Mouse (Mus musculus) neural tube, embryonic 15.5 days (tissue): ENCODE measurements around the gene Slc25a45. TPM values are rescaled to one million over a fixed set of nuclear protein-coding genes. Genes with fewer than 3 reads are reported as not detected.
A peak's percentile ranks its signal among the peaks of the same experiment; 100 is the strongest.
"Not testable (repeated sequence)": the region's sequence is repeated elsewhere in the genome, so short reads cannot be mapped to it uniquely, and the experiment has no call there.

Experiments used
- ATAC-seq: fragments of 200-750 bp; cut with Nextera tagmentation; 2 replicates; pipeline ENCODE4 v1.8.0; 2017; ENCODE audit warnings: mild to moderate bottlenecking, moderate TSS enrichment, moderate library complexity; ENCODE audit not compliant: low FRiP score
- H3K27ac ChIP-seq: fragments of 300-500 bp; sonication (generic); replicated peaks from 2 replicates; pipeline ENCODE4 v1.5.1; 2015; ENCODE audit warnings: mild to moderate bottlenecking, inconsistent platforms
- H3K27me3 ChIP-seq: fragments of 300-500 bp; sonication (generic); replicated peaks from 2 replicates; pipeline ENCODE4 v1.6.1; 2015; ENCODE audit warnings: inconsistent platforms
- H3K36me3 ChIP-seq: fragments of 300-500 bp; sonication (generic); 2 replicates; pipeline ENCODE4 v1.6.1; 2015; ENCODE audit warnings: inconsistent platforms
- H3K4me1 ChIP-seq: fragments of 300-500 bp; sonication (generic); 2 replicates; pipeline ENCODE4 v1.6.1; 2015; ENCODE audit warnings: inconsistent platforms
- H3K4me2 ChIP-seq: fragments of 300-500 bp; sonication (generic); 2 replicates; pipeline ENCODE4 v1.6.1; 2015; ENCODE audit warnings: inconsistent platforms, mild to moderate bottlenecking, moderate library complexity
- H3K4me3 ChIP-seq: fragments of 300-500 bp; sonication (generic); replicated peaks from 2 replicates; pipeline ENCODE4 v1.5.1; 2015; ENCODE audit warnings: mild to moderate bottlenecking, inconsistent platforms
- H3K9ac ChIP-seq: fragments of 300-500 bp; sonication (generic); replicated peaks from 2 replicates; pipeline ENCODE4 v1.6.1; 2015; ENCODE audit warnings: mild to moderate bottlenecking, inconsistent platforms
- H3K9me3 ChIP-seq: fragments of 300-500 bp; sonication (generic); replicated peaks from 2 replicates; pipeline ENCODE4 v1.6.1; 2016; ENCODE audit warnings: inconsistent platforms
- WGBS: fragments of 180-500 bp; shearing (Covaris S2); methylation state at CpG from one replicate; pipeline ENCODE4 v1.1.7; 2015; ENCODE audit warnings: mixed read lengths; 5-methylcytosine and 5-hydroxymethylcytosine counted together
- polyA plus RNA-seq: library from polyadenylated mRNA; unstranded; fragments of >200 nt; fragmentation: Nextera tagmentation; extraction: Ambion mirVana; gene quantifications from 2 replicates; pipeline ENCODE4 v1.2.1, GENCODE M21; 2015

Slc25a45 gene
- polyA plus RNA-seq, 1 experiment from 2014 or later, result 2.0 TPM

DNA sequence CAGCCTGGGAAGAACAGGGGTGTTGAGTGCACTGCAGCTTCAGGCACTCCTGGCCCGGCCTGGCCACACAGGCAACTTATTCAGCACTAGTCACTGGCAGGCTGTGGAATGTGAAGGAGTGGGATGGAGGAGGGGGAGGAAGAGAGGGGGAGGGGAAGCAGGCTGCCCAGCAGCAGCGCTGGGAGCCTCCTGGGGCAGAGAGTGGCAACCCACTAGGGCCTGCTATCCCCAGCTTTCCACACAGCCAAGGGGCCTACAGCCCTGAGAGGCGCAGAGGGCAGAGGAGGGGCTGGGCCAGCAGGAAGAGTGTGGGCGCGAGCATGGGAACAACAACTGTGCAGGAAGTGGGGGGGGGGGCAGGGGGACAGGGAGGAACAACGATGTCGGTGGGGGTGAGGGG is 6.3 kb upstream of the Slc25a45 start:
- 0 out of 2 replicates have a peak overlapping the region, but pooled peaks have one; percentile 17 for H3K4me2 ChIP-seq
- H3K4me1 ChIP-seq, result peaks cover 38% of the 10 kb centered on the region
- ATAC-seq, result no peak
- peak overlapping the region; percentile 46; the same call in 1 of the 2 replicates for H3K27ac ChIP-seq
- peaks cover 11% of the 10 kb centered on the region for H3K36me3 ChIP-seq
- H3K9ac ChIP-seq, result 0 out of 2 replicates have a peak overlapping the region, but pooled peaks have one; percentile 10
- no peak overlapping the region for H3K4me3 ChIP-seq
- no peaks in the 10 kb centered on the region for H3K9me3 ChIP-seq
- no peaks in the 10 kb centered on the region for H3K27me3 ChIP-seq
- 2% methylated on average over 7 of the region's 7 CpGs for WGBS

DNA sequence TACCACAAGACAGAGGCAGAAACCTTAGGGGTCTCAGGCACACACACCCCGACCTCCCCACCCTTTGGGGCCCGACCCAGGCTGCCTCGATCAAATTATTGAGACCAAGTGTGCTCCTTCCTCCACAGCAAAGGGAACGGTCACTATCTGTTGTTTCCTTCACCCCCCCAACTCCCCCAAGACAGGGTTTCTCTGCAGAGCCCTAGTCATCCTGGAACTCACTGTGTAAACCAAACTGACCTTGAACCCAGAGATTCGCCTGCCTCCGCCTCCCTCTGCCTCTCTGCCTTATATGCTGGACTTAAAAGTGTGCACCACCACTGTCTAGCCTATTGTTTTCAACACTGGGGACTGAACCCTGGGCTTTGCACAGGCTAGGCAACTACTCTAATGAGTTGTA is 5.9 kb upstream of the Slc25a45 start:
- 72% methylated on average over 6 of the region's 6 CpGs for WGBS
- H3K4me1 ChIP-seq, result peaks cover 38% of the 10 kb centered on the region
- peaks cover 11% of the 10 kb centered on the region for H3K36me3 ChIP-seq
- H3K4me2 ChIP-seq, result 0 out of 2 replicates have a peak overlapping the region, but pooled peaks have one; percentile 17
- no peaks in the 10 kb centered on the region for H3K27me3 ChIP-seq
- no peak for ATAC-seq
- no peaks in the 10 kb centered on the region for H3K9me3 ChIP-seq
- H3K4me3 ChIP-seq, result no peak overlapping the region
- H3K27ac ChIP-seq, result peak overlapping the region; percentile 46; the same call in 1 of the 2 replicates
- no peak overlapping the region for H3K9ac ChIP-seq

DNA sequence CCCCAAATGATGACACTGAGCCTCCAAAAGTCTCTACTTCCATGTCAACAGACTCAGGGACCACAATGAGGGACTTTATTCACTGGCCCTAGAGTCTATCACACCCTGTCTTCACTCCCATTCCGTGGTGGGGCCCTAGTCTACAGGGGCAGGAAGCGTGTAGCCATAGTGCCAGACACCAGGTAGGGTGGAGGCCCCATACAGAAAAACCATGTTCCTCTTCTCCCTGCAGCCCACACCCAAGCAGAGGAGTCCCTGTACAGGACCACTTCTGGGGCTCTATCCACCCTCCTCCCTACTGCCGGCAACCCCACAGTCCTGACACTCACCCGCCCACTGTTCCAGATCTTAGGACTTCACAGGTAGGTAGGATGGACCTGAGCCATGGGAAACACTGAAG is 5.1 kb upstream of the Slc25a45 start:
- ATAC-seq, result no peak
- no peak overlapping the region for H3K27ac ChIP-seq
- no peak overlapping the region for H3K4me3 ChIP-seq
- no peak overlapping the region for H3K4me2 ChIP-seq
- 94% methylated on average over 4 of the region's 4 CpGs for WGBS
- peaks cover 38% of the 10 kb centered on the region for H3K4me1 ChIP-seq
- no peaks in the 10 kb centered on the region for H3K9me3 ChIP-seq
- H3K27me3 ChIP-seq, result no peaks in the 10 kb centered on the region
- H3K9ac ChIP-seq, result no peak overlapping the region
- H3K36me3 ChIP-seq, result peaks cover 10% of the 10 kb centered on the region

- Histone ChIP-seq H3K4me2 (no peak overlapping the region), H3K4me3 (no peak overlapping the region), H3K9ac (no peak overlapping the region), H3K4me1 (peaks cover 38% of the 10 kb centered on the region), H3K9me3 (no peaks in the 10 kb centered on the region), H3K27me3 (no peaks in the 10 kb centered on the region), H3K27ac (no peak overlapping the region), H3K36me3 (peaks cover 6% of the 10 kb centered on the region; the same call in 1 of the 2 replicates)
- WGBS, result 88% methylated on average over 19 of the region's 19 CpGs
- no peak for ATAC-seq
These were observed 4.6 kb upstream of the Slc25a45 start for GRCm38 (mm10) chr19:5872931-5873556.

- WGBS, result 9% methylated on average over 13 of the region's 13 CpGs
- no peaks in the 10 kb centered on the region for H3K27me3 ChIP-seq
- H3K9me3 ChIP-seq, result no peaks in the 10 kb centered on the region
- H3K4me3 ChIP-seq, result peak overlapping the region; percentile 88
- peaks cover 38% of the 10 kb centered on the region for H3K4me1 ChIP-seq
- peak overlapping the region; percentile 77 for H3K9ac ChIP-seq
- H3K27ac ChIP-seq, result peak overlapping the region; percentile 77; the same call in 1 of the 2 replicates
- no peak for ATAC-seq
- no peaks in the 10 kb centered on the region for H3K36me3 ChIP-seq
- peak overlapping the region; percentile 90 for H3K4me2 ChIP-seq
These were observed 3.1 kb upstream of the Slc25a45 start for GRCm38 (mm10) chr19:5874391-5874968.

DNA sequence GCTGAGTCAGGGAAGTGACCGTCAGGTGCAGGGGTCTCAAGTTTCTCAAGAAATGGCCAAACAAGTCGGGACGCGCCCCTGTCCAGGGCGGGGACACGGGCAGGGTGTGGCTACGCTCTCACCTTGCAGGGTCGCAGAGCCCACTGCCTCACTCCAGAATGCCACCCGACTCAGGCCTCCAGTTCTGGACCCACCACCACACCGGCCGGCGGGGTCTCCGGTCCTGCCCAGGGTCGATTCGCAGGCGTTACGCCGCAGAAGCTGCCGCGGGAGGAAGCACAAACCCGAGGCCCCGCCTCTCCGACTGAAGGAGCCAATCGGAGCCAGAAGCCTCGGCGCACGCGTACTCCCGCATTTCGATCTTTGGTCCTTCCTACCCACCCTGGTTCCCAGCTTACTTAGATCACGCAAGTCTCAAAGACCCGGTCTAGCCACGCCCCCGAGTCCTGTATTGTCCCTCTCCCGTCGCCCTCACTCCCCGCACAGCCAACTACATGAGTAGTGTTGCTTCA is 2.6 kb upstream of the Slc25a45 start, which contains the start of gene Frmd8:
Gene Frmd8 (minus strand): TSS at position 306 of the 512 bp plus-strand sequence.
- peak within 1 kb of the TSS; percentile 88 for H3K4me3 ChIP-seq
- WGBS, result under 1% methylated on average over 37 of the region's 37 CpGs
- peak; percentile 93 for ATAC-seq

GRCm38 (mm10) chr19:5878362-5878722 is 734 bp downstream of the Slc25a45 start:
- 78% methylated on average over 7 of the region's 7 CpGs for WGBS
- Histone ChIP-seq H3K4me1 (peaks cover 20% of the 10 kb centered on the region), H3K27me3 (no peaks in the 10 kb centered on the region), H3K4me3 (0 out of 2 replicates have a peak overlapping the region, but pooled peaks have one; percentile 13), H3K36me3 (no peaks in the 10 kb centered on the region), H3K9me3 (no peaks in the 10 kb centered on the region), H3K4me2 (no peak overlapping the region), H3K9ac (peak overlapping the region; percentile 21; the same call in 1 of the 2 replicates), H3K27ac (0 out of 2 replicates have a peak overlapping the region, but pooled peaks have one; percentile 33)
- no peak for ATAC-seq

More for the DNA sequence above, 2.6 kb upstream of the Slc25a45 start, which contains the start of gene Frmd8:
- H3K27me3 ChIP-seq, result no peaks in the 10 kb centered on the region
- peak within 1 kb of the TSS; percentile 77 for H3K27ac ChIP-seq
- peak within 1 kb of the TSS; percentile 77 for H3K9ac ChIP-seq
- no peaks in the 10 kb centered on the region for H3K9me3 ChIP-seq
- peak within 1 kb of the TSS; percentile 90 for H3K4me2 ChIP-seq
- no peaks in the 10 kb centered on the region for H3K36me3 ChIP-seq
- peaks cover 38% of the 10 kb centered on the region for H3K4me1 ChIP-seq

DNA sequence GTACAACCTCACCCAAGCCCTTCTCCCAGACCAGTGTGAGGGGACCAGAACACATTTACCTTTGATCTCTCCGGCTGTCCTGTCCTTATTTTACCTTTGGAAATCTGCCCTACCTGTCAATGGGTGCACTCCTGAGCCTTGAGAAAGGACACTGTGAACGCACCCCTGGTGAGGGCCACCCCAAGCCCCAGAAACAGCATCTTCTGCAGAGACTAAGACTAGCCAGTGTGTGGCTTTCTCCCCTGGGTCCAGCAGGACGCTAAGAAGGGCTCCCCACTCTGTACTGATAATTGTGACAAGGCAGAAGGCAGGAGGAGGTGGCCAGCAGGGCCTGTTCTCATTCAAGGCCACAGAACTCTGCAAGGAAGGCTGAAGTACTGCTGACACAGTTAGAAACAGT is 1.3 kb downstream of the Slc25a45 start:
- Histone ChIP-seq H3K36me3 (no peaks in the 10 kb centered on the region), H3K9me3 (no peaks in the 10 kb centered on the region), H3K9ac (no peak overlapping the region; the same call in 1 of the 2 replicates), H3K27ac (no peak overlapping the region), H3K4me3 (no peak overlapping the region), H3K4me1 (peaks cover 14% of the 10 kb centered on the region), H3K4me2 (no peak overlapping the region), H3K27me3 (no peaks in the 10 kb centered on the region)
- 84% methylated on average over 3 of the region's 3 CpGs for WGBS
- ATAC-seq, result no peak

GRCm38 (mm10) chr19:5879735-5880134 is 2.1 kb downstream of the Slc25a45 start:
- no peak for ATAC-seq
- H3K9me3 ChIP-seq, result no peaks in the 10 kb centered on the region
- no peak overlapping the region for H3K4me2 ChIP-seq
- H3K4me1 ChIP-seq, result peaks cover 6% of the 10 kb centered on the region
- 91% methylated on average over 7 of the region's 7 CpGs for WGBS
- H3K9ac ChIP-seq, result 0 out of 2 replicates have a peak overlapping the region, but pooled peaks have one; percentile 18
- H3K4me3 ChIP-seq, result no peak overlapping the region
- no peaks in the 10 kb centered on the region for H3K27me3 ChIP-seq
- H3K27ac ChIP-seq, result no peak overlapping the region
- H3K36me3 ChIP-seq, result no peaks in the 10 kb centered on the region

DNA sequence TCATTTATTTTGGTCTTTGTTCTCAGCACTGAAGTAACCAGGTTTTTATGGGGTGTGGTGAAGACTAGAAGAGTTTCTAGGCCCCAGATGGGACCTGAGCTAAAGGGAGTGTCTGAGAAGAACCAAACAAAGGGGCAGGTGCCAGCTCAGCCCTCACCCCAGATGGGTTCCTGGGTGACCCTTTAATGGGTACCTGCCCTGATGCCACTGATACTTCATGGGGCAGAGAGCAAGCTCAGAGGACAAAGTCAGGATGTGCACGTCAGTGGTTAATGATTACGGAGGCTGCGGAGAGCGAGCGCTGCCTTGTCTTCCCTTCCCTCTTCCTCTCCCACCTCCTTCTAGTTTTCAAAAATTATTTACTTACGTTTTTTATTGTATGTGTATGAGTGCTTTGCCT is 3.5 kb downstream of the Slc25a45 start:
- no peaks in the 10 kb centered on the region for H3K27me3 ChIP-seq
- H3K36me3 ChIP-seq, result no peaks in the 10 kb centered on the region
- no peaks in the 10 kb centered on the region; the same call in 1 of the 2 replicates for H3K4me1 ChIP-seq
- 91% methylated on average over 6 of the region's 6 CpGs for WGBS
- H3K4me3 ChIP-seq, result no peak overlapping the region
- H3K4me2 ChIP-seq, result no peak overlapping the region
- no peak overlapping the region for H3K9ac ChIP-seq
- ATAC-seq, result no peak
- H3K9me3 ChIP-seq, result no peaks in the 10 kb centered on the region
- no peak overlapping the region for H3K27ac ChIP-seq

- not testable (repeated sequence) for H3K4me1 ChIP-seq, H3K9ac ChIP-seq, H3K27ac ChIP-seq, ATAC-seq, H3K9me3 ChIP-seq, H3K36me3 ChIP-seq, H3K4me2 ChIP-seq, H3K4me3 ChIP-seq, H3K27me3 ChIP-seq
- WGBS, result 87% methylated on average over 5 of the region's 5 CpGs
These were observed 4.5 kb downstream of the Slc25a45 start for GRCm38 (mm10) chr19:5882079-5882478.

- no peak overlapping the region for H3K4me3 ChIP-seq
- H3K27me3 ChIP-seq, result no peaks in the 10 kb centered on the region
- ATAC-seq, result no peak
- no peaks in the 10 kb centered on the region for H3K9me3 ChIP-seq
- H3K27ac ChIP-seq, result no peak overlapping the region
- no peaks in the 10 kb centered on the region for H3K4me1 ChIP-seq
- 55% methylated on average over 1 of the region's 1 CpGs for WGBS
- no peak overlapping the region for H3K4me2 ChIP-seq
- no peaks in the 10 kb centered on the region for H3K36me3 ChIP-seq
- H3K9ac ChIP-seq, result no peak overlapping the region
These were observed 6.3 kb downstream of the Slc25a45 start for GRCm38 (mm10) chr19:5883935-5884334.
